Mouse (Mus musculus) hindbrain, embryonic 14.5 days (tissue): Measurements from ENCODE around the gene Hps3. TPM values are rescaled to one million over a fixed set of nuclear protein-coding genes. Genes with fewer than 3 reads are reported as not detected.

Source experiments
- ATAC-seq: fragments of 200-750 bp; cut with Nextera tagmentation; 2 replicates; pipeline ENCODE4 v1.8.0; 2017; ENCODE audit warnings: moderate number of reproducible peaks, mild to moderate bottlenecking, moderate TSS enrichment, moderate library complexity; ENCODE audit not compliant: low FRiP score
- DNase-seq: peaks from one replicate; pipeline ENCODE4 v3.0.0-alpha.2; 2015; ENCODE audit warnings: low spot score
- H3K27ac ChIP-seq: fragments of 300-500 bp; sonication (generic); 2 replicates; pipeline ENCODE4 v1.5.1; 2014; ENCODE audit warnings: mild to moderate bottlenecking, moderate library complexity
- H3K27me3 ChIP-seq: fragments of 300-500 bp; sonication (generic); 2 replicates; pipeline ENCODE4 v1.6.1; 2014; ENCODE audit warnings: mild to moderate bottlenecking, low read length, mixed read lengths; ENCODE audit not compliant: control insufficient read depth, insufficient read depth
- H3K36me3 ChIP-seq: fragments of 300-500 bp; sonication (generic); replicated peaks from 2 replicates; pipeline ENCODE4 v1.6.1; 2014; ENCODE audit not compliant: control insufficient read depth, insufficient read depth
- H3K4me1 ChIP-seq: fragments of 300-500 bp; sonication (generic); replicated peaks from 2 replicates; pipeline ENCODE4 v1.6.1; 2014; ENCODE audit warnings: antibody characterized with exemption, low read length, mixed read lengths; ENCODE audit not compliant: control insufficient read depth, insufficient read depth
- H3K4me2 ChIP-seq: fragments of 300-500 bp; sonication (generic); replicated peaks from 2 replicates; pipeline ENCODE4 v1.6.1; 2014; ENCODE audit warnings: mild to moderate bottlenecking, moderate library complexity
- H3K4me3 ChIP-seq: fragments of 300-500 bp; sonication (generic); replicated peaks from 2 replicates; pipeline ENCODE4 v1.5.1; 2014; ENCODE audit warnings: mild to moderate bottlenecking, low read length
- H3K9ac ChIP-seq: fragments of 300-500 bp; sonication (generic); 2 replicates; pipeline ENCODE4 v1.6.1; 2014
- H3K9me3 ChIP-seq: fragments of 300-500 bp; sonication (generic); 2 replicates; pipeline ENCODE4 v1.6.1; 2016; ENCODE audit warnings: low read length; ENCODE audit not compliant: control insufficient read depth
- WGBS: fragments of 180-500 bp; shearing (Covaris S2); extraction: QIAGEN DNeasy Blood & Tissue Kit; methylation state at CpG from one replicate; pipeline ENCODE4 v1.1.7; 2014; 5-methylcytosine and 5-hydroxymethylcytosine counted together
- polyA plus RNA-seq: library from polyadenylated mRNA; unstranded; fragments of >200 nt; fragmentation: Nextera tagmentation; extraction: Ambion mirVana; gene quantifications from 2 replicates; pipeline ENCODE4 v1.2.1, GENCODE M21; 2014

The Hps3 gene
- polyA plus RNA-seq, 1 experiment from 2014 or later, result 13.8 TPM

- DNase-seq, result no peak
- H3K36me3 ChIP-seq, result no peaks in the 10 kb centered on the region
- no peak for ATAC-seq
- no peaks in the 10 kb centered on the region for H3K9me3 ChIP-seq
- H3K4me1 ChIP-seq, result no peaks in the 10 kb centered on the region
- no peaks in the 10 kb centered on the region for H3K27me3 ChIP-seq
- no peak overlapping the region for H3K27ac ChIP-seq
- no peak overlapping the region for H3K4me3 ChIP-seq
- WGBS, result 83% methylated on average over 3 of the region's 3 CpGs
- H3K9ac ChIP-seq, result no peak overlapping the region
- H3K4me2 ChIP-seq, result no peak overlapping the region
Observed at GRCm38 (mm10) chr3:19990031-19990430, 45.1 kb downstream of the Hps3 start.

DNA sequence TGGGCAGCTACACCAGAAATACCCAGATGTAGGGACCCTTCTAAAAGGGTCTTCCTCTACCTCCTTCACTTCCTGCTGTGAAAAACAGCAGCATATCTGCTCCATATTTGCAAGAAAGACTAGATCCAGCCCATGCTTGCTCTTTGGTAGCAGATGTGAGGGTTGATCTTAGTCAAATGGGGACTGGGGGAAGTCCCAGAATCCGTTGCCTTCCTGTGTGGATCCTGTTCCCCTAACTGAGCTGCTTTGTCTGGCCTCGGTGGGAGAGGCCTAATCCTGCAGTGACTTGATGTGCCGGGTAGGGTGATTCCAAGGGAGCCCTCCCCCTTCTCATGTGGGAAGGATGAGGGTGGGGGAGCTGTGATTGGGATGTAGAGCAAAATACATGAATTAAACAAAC is 49.0 kb downstream of the Hps3 start:
- WGBS, result 20% methylated on average over 3 of the region's 3 CpGs
- H3K4me1 ChIP-seq, result no peaks in the 10 kb centered on the region
- H3K27ac ChIP-seq, result no peak overlapping the region
- no peak overlapping the region for H3K9ac ChIP-seq
- H3K9me3 ChIP-seq, result no peaks in the 10 kb centered on the region
- no peak overlapping the region for H3K4me2 ChIP-seq
- H3K27me3 ChIP-seq, result no peaks in the 10 kb centered on the region
- H3K4me3 ChIP-seq, result no peak overlapping the region
- H3K36me3 ChIP-seq, result no peaks in the 10 kb centered on the region
- ATAC-seq (no peak), DNase-seq (no peak)

- DNase-seq (no peak), ATAC-seq (no peak)
- Histone ChIP-seq H3K36me3 (no peaks in the 10 kb centered on the region), H3K4me1 (no peaks in the 10 kb centered on the region), H3K4me3 (no peak overlapping the region), H3K9me3 (no peaks in the 10 kb centered on the region), H3K4me2 (no peak overlapping the region), H3K9ac (no peak overlapping the region), H3K27me3 (no peaks in the 10 kb centered on the region), H3K27ac (no peak overlapping the region)
Observed at GRCm38 (mm10) chr3:19982846-19983245, 52.3 kb downstream of the Hps3 start.

DNA sequence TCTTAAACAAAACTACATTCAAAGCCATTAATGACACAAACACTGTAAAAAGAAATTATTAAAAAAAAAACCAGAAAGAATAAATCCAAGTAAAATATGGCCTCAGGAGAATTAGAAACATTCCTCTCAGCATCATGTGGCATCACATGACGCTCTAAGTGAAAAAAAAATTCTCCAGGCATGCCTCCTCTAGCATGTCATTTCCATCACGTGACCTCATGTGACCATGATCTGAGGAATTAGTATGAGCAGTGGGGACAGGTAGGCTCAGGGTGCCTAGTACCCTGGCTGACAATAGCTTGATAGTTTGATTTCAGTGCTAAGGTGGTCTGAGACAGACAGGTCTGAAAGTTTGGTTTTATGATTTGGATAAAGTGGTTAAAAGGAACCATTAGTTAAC is 54.0 kb downstream of the Hps3 start:
- no peaks in the 10 kb centered on the region for H3K9me3 ChIP-seq
- H3K4me2 ChIP-seq, result no peak overlapping the region
- H3K4me1 ChIP-seq, result no peaks in the 10 kb centered on the region
- H3K9ac ChIP-seq, result no peak overlapping the region
- H3K4me3 ChIP-seq, result no peak overlapping the region
- no peaks in the 10 kb centered on the region for H3K36me3 ChIP-seq
- DNase-seq (no peak), ATAC-seq (no peak)
- WGBS, result 93% methylated on average over 2 of the region's 2 CpGs
- H3K27me3 ChIP-seq, result no peaks in the 10 kb centered on the region
- H3K27ac ChIP-seq, result no peak overlapping the region

DNA sequence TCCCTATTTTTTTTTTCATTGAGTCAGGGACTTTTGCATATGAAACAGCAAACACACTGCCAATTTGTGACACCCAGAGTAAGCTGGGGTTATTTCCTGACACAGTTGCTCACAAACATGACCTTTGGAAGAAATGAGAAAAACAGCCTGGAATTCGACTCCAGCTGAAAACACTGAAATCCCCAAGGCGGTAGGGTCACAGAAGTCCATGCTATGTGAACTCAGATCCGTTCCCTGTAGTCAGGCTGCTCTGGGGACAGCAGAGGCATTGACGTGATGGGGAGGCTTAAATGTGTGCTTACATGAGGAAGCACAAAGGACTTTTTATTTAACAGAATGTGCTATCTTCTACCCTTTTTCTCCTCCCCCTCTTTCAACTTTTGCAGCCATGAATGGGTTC is 56.6 kb downstream of the Hps3 start:
- Histone ChIP-seq H3K36me3 (no peaks in the 10 kb centered on the region), H3K27ac (no peak overlapping the region), H3K9me3 (no peaks in the 10 kb centered on the region), H3K4me3 (no peak overlapping the region), H3K4me1 (no peaks in the 10 kb centered on the region), H3K27me3 (no peaks in the 10 kb centered on the region), H3K9ac (no peak overlapping the region), H3K4me2 (no peak overlapping the region)
- DNase-seq (no peak), ATAC-seq (no peak)
- 60% methylated on average over 4 of the region's 4 CpGs for WGBS

DNA sequence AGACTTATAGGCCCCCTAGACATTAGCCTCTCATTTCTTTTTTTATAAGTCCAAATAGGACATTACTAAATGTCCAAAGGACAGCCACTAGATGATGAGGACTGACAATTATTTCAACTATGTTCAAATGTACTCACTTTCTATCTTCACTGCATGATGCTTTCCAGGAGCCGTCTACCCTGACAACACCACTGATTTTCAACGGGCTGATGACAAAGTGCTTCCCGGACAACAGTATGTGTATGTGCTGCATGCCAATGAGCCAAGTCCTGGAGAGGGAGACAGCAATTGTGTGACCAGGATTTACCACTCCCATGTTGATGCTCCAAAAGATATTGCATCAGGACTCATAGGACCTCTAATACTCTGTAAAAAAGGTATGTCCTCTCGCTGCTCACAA is 69.0 kb downstream of the Hps3 start:
- WGBS, result 51% methylated on average over 4 of the region's 4 CpGs
- Histone ChIP-seq H3K4me3 (no peak overlapping the region), H3K27ac (no peak overlapping the region), H3K9me3 (no peaks in the 10 kb centered on the region), H3K36me3 (no peaks in the 10 kb centered on the region), H3K4me2 (no peak overlapping the region), H3K9ac (no peak overlapping the region), H3K4me1 (no peaks in the 10 kb centered on the region), H3K27me3 (no peaks in the 10 kb centered on the region)
- ATAC-seq (no peak), DNase-seq (no peak)

- no peaks in the 10 kb centered on the region for H3K4me1 ChIP-seq
- H3K4me2 ChIP-seq, result no peak overlapping the region
- no peak for DNase-seq
- no peak overlapping the region for H3K9ac ChIP-seq
- no peaks in the 10 kb centered on the region for H3K27me3 ChIP-seq
- H3K27ac ChIP-seq, result no peak overlapping the region
- H3K4me3 ChIP-seq, result no peak overlapping the region
- WGBS, result 90% methylated on average over 5 of the region's 5 CpGs
- no peak for ATAC-seq
- H3K36me3 ChIP-seq, result no peaks in the 10 kb centered on the region
- no peaks in the 10 kb centered on the region for H3K9me3 ChIP-seq
Observed at GRCm38 (mm10) chr3:19965239-19965638, 69.9 kb downstream of the Hps3 start.

DNA sequence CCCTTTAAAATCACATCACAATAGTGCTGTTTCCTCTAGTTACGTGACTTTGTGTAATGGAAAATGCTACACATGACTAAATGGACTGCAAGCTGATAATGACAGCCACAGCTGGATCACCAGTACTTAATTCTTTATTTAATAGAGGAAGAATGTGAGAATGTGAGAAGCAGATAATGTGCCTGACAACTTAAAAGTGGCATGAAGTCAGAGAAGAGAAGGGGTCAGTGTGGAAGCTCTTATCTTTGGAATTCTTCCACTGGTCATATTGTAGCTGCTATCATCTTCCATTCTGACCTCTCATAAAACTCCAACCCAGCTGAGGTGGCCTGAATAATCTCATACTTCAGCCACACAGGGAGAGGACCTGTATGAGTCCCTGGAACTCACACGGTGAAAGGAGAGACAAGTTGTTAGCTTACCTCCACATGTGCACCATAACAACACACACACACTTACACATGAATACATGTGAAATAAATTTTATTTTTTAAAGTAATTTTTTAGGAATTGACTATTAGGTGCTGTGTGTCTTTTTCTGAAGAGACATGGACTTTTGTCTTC is 70.4 kb downstream of the Hps3 start:
- no peak overlapping the region for H3K9ac ChIP-seq
- 77% methylated on average over 2 of the region's 2 CpGs for WGBS
- no peaks in the 10 kb centered on the region for H3K4me1 ChIP-seq
- ATAC-seq, result no peak
- H3K4me3 ChIP-seq, result no peak overlapping the region
- no peaks in the 10 kb centered on the region for H3K36me3 ChIP-seq
- no peaks in the 10 kb centered on the region for H3K27me3 ChIP-seq
- no peak overlapping the region for H3K4me2 ChIP-seq
- DNase-seq, result no peak
- H3K27ac ChIP-seq, result no peak overlapping the region
- no peaks in the 10 kb centered on the region for H3K9me3 ChIP-seq

- H3K27me3 ChIP-seq, result no peaks in the 10 kb centered on the region
- ATAC-seq (no peak), DNase-seq (no peak)
- no peaks in the 10 kb centered on the region for H3K4me1 ChIP-seq
- H3K36me3 ChIP-seq, result no peaks in the 10 kb centered on the region
- 88% methylated on average over 3 of the region's 3 CpGs for WGBS
- H3K4me2 ChIP-seq, result no peak overlapping the region
- no peak overlapping the region for H3K27ac ChIP-seq
- H3K9ac ChIP-seq, result no peak overlapping the region
- no peaks in the 10 kb centered on the region for H3K9me3 ChIP-seq
- no peak overlapping the region for H3K4me3 ChIP-seq
Observed at GRCm38 (mm10) chr3:19962769-19963513, 72.2 kb downstream of the Hps3 start.

- Histone ChIP-seq H3K27ac (no peak overlapping the region), H3K4me1 (no peaks in the 10 kb centered on the region), H3K9ac (no peak overlapping the region), H3K27me3 (no peaks in the 10 kb centered on the region), H3K9me3 (no peaks in the 10 kb centered on the region), H3K4me2 (no peak overlapping the region), H3K4me3 (no peak overlapping the region), H3K36me3 (no peaks in the 10 kb centered on the region)
- WGBS, result 91% methylated on average over 2 of the region's 2 CpGs
- DNase-seq, result no peak
- ATAC-seq, result no peak
Observed at GRCm38 (mm10) chr3:19961341-19961740, 73.8 kb downstream of the Hps3 start.
